Mouse (Mus musculus) heart, embryonic 15.5 days (tissue): ENCODE measurements around the gene Urah. TPM values are rescaled to one million over a fixed set of nuclear protein-coding genes. Genes with fewer than 3 reads are reported as not detected.

ENCODE experiments used
- ATAC-seq: fragments of 200-750 bp; cut with Nextera tagmentation; replicated peaks from 2 replicates; pipeline ENCODE4 v1.8.0; 2017; ENCODE audit warnings: low read depth, moderate TSS enrichment; ENCODE audit not compliant: insufficient number of reproducible peaks, insufficient read depth, low FRiP score
- H3K27ac ChIP-seq: fragments of 300-500 bp; sonication (generic); 2 replicates; pipeline ENCODE4 v1.5.1; 2015; ENCODE audit warnings: mild to moderate bottlenecking, inconsistent platforms
- H3K27me3 ChIP-seq: fragments of 300-500 bp; sonication (generic); 2 replicates; pipeline ENCODE4 v1.6.1; 2015; ENCODE audit warnings: inconsistent platforms
- H3K36me3 ChIP-seq: fragments of 300-500 bp; sonication (generic); 2 replicates; pipeline ENCODE4 v1.6.1; 2015; ENCODE audit warnings: mild to moderate bottlenecking, inconsistent platforms
- H3K4me1 ChIP-seq: fragments of 300-500 bp; sonication (generic); replicated peaks from 2 replicates; pipeline ENCODE4 v1.6.1; 2015; ENCODE audit warnings: inconsistent platforms
- H3K4me2 ChIP-seq: fragments of 300-500 bp; sonication (generic); 2 replicates; pipeline ENCODE4 v1.6.1; 2015; ENCODE audit warnings: inconsistent platforms, mild to moderate bottlenecking, moderate library complexity
- H3K4me3 ChIP-seq: fragments of 300-500 bp; sonication (generic); 2 replicates; pipeline ENCODE4 v1.5.1; 2015; ENCODE audit warnings: mild to moderate bottlenecking, inconsistent platforms
- H3K9ac ChIP-seq: fragments of 300-500 bp; sonication (generic); 2 replicates; pipeline ENCODE4 v1.6.1; 2015; ENCODE audit warnings: mild to moderate bottlenecking, inconsistent platforms
- H3K9me3 ChIP-seq: fragments of 300-500 bp; sonication (generic); replicated peaks from 2 replicates; pipeline ENCODE4 v1.6.1; 2016; ENCODE audit warnings: inconsistent platforms
- WGBS: fragments of 180-500 bp; shearing (Covaris S2); methylation state at CpG from one replicate; pipeline ENCODE4 v1.1.7; 2015; ENCODE audit warnings: mixed read lengths; 5-methylcytosine and 5-hydroxymethylcytosine counted together
- polyA plus RNA-seq: library from polyadenylated mRNA; unstranded; fragments of >200 nt; fragmentation: Nextera tagmentation; extraction: Ambion mirVana; gene quantifications from 2 replicates; pipeline ENCODE4 v1.2.1, GENCODE M21; 2015

The Urah gene
- polyA plus RNA-seq: 0.68 and 1.4 TPM in 2 replicates

DNA sequence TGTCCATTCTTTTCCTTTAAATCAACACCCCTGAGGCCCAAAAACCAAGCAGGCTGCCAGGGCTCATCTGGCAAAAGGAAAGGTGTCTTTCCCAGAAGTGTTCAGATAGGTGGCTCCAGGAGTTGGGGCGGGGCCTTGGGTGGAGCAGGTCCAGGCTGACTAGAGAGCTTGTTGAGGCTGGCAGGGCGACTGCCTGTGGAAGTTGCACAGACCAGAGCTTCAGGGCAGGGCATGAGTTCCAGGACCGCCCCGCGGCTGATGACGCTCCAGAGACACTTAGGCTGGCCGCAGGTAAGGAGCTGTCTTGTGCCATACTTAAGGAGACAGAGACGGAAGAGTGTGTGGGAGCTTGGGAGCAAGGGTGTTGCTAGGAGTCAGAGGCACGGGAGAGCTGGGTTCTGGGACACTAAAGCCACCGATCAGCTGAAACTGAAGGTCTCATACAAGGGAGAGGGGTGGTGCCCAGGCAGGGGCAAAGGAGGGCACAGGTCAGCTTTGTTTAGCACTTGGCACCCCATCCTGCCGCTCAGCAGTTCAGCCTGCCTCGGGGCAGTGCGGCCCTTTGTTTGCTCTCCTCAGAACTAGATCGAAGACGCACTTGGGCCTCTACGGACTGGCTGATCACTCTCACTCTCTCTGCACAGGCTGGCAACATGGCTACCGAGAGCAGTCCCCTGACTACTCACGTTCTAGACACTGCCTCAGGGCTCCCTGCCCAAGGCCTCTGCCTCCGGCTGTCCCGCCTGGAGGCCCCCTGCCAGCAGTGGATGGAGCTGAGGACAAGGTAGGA is at the start of gene Urah:
Urah (plus strand) TSS at position 51 of the 790 bp plus-strand sequence.
- Histone ChIP-seq H3K27me3 (peaks cover 39% of the 10 kb centered on the region), H3K27ac (no peak within 1 kb of the TSS), H3K4me1 (no peaks in the 10 kb centered on the region), H3K9me3 (no peaks in the 10 kb centered on the region), H3K36me3 (no peaks in the 10 kb centered on the region), H3K4me2 (no peak within 1 kb of the TSS), H3K4me3 (no peak within 1 kb of the TSS), H3K9ac (no peak within 1 kb of the TSS)
- WGBS: 49% methylated on average over 20 of the region's 20 CpGs
- no peak for ATAC-seq

DNA sequence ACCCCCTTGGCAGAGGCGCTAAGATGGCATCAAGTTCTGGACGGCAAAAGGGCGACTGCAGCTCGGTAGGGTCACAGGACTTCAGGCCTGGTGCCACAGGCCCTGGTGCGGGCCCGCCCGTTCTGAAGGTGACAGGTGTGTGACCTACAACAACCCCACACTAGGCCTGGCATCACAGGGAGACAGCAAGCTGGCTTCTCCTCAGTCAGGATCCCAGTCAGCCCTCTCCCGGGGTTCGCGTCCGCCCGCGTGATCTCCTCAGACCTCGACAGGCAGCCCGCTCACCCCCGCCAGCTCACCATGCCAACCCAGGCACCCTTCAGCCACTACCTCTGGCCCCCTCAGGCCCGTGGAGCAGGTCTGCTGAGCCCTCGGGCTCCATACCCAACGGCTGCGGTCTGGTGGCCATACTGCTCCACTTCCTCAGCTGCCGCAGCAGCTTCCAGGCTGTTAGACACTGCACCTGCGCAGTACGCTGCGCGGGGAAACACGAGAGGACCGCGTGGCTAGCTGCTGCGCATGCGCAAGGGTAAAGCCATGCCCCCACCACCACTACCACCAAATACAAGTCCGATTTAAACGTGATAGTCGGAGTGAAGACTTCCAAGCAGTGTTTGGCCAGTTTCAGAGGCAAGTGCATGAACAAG is 47.3 kb upstream of the Urah start, which contains the start of gene Syce1:
Syce1 (minus strand) TSS at position 447 of the 647 bp plus-strand sequence.
- WGBS: 72% methylated on average over 33 of the region's 33 CpGs
- Histone ChIP-seq H3K4me3 (no peak within 1 kb of the TSS), H3K9me3 (no peaks in the 10 kb centered on the region)

DNA sequence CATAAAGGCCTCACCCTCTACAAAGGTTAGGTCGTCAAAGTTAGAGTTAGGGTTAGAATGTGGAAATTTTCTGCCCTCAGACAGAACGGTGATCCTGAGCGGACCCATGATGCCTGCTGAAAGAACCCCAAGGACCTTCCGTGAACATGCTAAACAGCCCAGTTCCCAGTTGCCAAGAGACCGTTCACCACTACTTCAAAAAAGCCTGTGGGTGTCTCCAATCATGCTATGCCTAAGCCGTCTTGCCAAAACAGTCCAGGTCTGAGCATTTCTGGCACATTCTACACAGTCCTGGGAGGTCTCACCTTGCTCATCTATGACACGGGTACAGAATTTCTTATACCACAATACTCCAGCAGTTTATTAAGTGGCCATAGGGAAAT is 46.8 kb upstream of the Urah start:
- Histone ChIP-seq H3K36me3 (no peaks in the 10 kb centered on the region), H3K9me3 (no peaks in the 10 kb centered on the region), H3K4me1 (no peaks in the 10 kb centered on the region), H3K4me3 (no peak overlapping the region), H3K27me3 (no peaks in the 10 kb centered on the region), H3K27ac (no peak overlapping the region), H3K4me2 (no peak overlapping the region), H3K9ac (no peak overlapping the region)
- WGBS: 77% methylated on average over 7 of the region's 7 CpGs
- no peak for ATAC-seq

More for the DNA sequence above, 47.3 kb upstream of the Urah start, which contains the start of gene Syce1:
- Histone ChIP-seq H3K4me1 (no peaks in the 10 kb centered on the region), H3K36me3 (no peaks in the 10 kb centered on the region), H3K4me2 (no peak within 1 kb of the TSS), H3K27me3 (no peaks in the 10 kb centered on the region), H3K27ac (no peak within 1 kb of the TSS), H3K9ac (no peak within 1 kb of the TSS)
- ATAC-seq: no peak

DNA sequence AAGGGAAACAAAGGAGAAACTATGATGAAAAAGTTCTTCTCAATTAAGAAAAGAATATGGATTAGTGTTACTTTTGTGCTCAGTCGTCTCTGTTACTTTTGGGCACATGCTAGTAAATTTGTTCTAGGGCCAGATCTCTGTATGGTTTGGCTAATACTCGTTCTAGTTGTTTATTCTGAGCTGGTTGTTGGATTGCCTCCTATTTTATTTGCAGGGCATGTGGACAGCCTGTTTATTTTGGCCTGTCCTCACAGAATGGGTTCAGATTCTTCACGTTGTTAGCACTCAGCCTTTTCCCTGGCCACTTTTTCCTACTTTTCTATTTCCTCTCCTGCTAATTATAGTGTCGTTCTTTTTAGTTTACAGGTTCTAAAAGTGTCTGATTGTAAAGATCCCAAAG is 41.3 kb upstream of the Urah start:
- Histone ChIP-seq H3K4me3 (no peak overlapping the region), H3K27me3 (no peaks in the 10 kb centered on the region), H3K4me2 (no peak overlapping the region), H3K36me3 (no peaks in the 10 kb centered on the region), H3K9ac (no peak overlapping the region), H3K9me3 (no peaks in the 10 kb centered on the region), H3K27ac (no peak overlapping the region), H3K4me1 (no peaks in the 10 kb centered on the region)
- ATAC-seq: no peak
- 52% methylated on average over 4 of the region's 4 CpGs for WGBS

DNA sequence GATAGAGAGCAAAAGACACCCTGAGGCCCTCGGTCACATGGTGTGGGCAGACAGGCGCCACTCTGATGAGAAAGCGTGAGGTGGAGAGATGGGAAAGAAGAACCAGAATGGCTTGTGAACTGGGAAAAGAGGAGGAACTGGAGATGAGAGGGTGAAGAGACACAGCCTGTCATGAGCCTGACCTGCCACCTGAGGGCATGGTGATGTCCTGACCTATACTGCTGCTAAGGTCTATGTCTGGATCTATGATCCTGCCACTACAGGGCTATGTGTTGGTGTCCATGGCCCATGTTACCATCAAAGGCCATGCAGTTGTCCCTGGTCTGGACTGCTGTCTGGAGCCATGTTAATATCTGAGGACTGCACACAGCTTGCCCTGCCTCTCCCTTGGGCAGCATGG is 37.2 kb upstream of the Urah start:
- Histone ChIP-seq H3K4me3 (no peak overlapping the region), H3K36me3 (no peaks in the 10 kb centered on the region), H3K4me1 (no peaks in the 10 kb centered on the region), H3K9me3 (no peaks in the 10 kb centered on the region), H3K4me2 (no peak overlapping the region), H3K27me3 (no peaks in the 10 kb centered on the region), H3K27ac (no peak overlapping the region), H3K9ac (no peak overlapping the region)
- 80% methylated on average over 3 of the region's 3 CpGs for WGBS
- ATAC-seq: no peak

DNA sequence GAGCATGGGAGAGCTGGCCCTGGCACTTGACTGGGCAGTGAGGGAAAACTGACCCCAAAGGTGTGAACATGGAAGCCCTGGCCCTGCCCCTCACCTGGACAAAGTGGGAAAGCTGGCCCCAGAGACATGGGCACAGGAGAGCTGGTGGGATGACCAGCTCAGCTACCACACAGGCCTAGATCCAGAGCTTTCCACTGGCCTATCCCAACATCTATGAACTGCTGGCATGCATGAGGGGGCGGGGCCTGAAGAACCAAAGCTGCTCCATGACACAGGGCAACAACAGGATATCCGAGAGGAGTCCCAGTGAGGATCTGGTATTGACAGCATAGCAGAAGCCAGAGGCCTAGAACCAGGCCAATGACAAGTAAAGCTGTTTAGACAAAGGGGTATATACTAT is 36.6 kb upstream of the Urah start:
- Histone ChIP-seq H3K4me2 (no peak overlapping the region), H3K4me1 (no peaks in the 10 kb centered on the region), H3K36me3 (no peaks in the 10 kb centered on the region), H3K4me3 (no peak overlapping the region), H3K27me3 (no peaks in the 10 kb centered on the region), H3K27ac (no peak overlapping the region), H3K9ac (no peak overlapping the region), H3K9me3 (no peaks in the 10 kb centered on the region)
- WGBS: 58% methylated on average over 2 of the region's 2 CpGs
- no peak for ATAC-seq

DNA sequence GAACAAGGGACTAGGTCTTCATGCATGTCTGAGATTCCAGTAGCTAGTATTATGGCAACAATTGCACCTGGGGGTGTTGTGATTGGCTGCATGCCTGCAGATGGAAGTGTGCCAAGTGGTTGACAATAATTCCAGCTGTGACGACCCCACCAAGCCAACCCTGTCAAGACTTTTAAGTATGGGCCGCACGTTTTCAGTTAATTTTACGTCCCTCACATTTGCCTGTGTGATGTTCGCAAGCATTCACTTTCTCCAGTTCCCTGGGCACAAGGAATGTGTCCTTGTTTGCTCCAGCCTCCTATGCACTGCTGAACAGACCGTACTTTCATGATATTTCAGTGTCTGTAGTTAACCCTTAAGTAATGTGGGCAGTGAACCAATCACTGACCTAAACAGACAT is 32.2 kb upstream of the Urah start:
- no peak overlapping the region for H3K4me2 ChIP-seq
- no peak overlapping the region for H3K27ac ChIP-seq
- H3K9ac ChIP-seq: no peak overlapping the region
- no peak overlapping the region for H3K4me3 ChIP-seq
- 61% methylated on average over 6 of the region's 6 CpGs for WGBS
- H3K9me3 ChIP-seq: no peaks in the 10 kb centered on the region
- H3K4me1 ChIP-seq: no peaks in the 10 kb centered on the region
- H3K27me3 ChIP-seq: no peaks in the 10 kb centered on the region
- H3K36me3 ChIP-seq: no peaks in the 10 kb centered on the region
- no peak for ATAC-seq

DNA sequence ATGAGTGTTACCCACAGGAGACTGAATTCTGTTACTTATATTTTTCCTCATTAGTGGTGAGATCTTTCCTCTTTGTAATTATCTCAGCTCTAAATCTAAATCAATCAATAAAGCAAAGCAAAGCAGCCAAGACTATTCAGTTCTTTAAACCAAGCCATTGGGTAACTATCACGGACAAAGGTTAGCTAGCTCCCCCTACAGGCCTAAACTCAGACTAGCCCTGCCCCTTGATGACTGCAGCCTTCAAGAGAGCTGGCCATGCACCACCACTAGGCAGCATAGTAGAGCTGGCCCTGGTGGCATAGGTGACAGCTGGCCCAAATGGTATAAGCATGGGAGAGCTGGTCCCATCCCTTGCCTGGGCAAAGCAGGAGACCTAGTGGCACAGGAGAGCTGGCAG is 29.1 kb upstream of the Urah start:
- 31% methylated on average over 1 of the region's 1 CpGs for WGBS
- ATAC-seq: no peak
- H3K27ac ChIP-seq: no peak overlapping the region
- H3K9ac ChIP-seq: no peak overlapping the region
- H3K9me3 ChIP-seq: no peaks in the 10 kb centered on the region
- no peaks in the 10 kb centered on the region for H3K27me3 ChIP-seq
- H3K36me3 ChIP-seq: no peaks in the 10 kb centered on the region
- no peaks in the 10 kb centered on the region for H3K4me1 ChIP-seq
- no peak overlapping the region for H3K4me2 ChIP-seq
- no peak overlapping the region for H3K4me3 ChIP-seq

DNA sequence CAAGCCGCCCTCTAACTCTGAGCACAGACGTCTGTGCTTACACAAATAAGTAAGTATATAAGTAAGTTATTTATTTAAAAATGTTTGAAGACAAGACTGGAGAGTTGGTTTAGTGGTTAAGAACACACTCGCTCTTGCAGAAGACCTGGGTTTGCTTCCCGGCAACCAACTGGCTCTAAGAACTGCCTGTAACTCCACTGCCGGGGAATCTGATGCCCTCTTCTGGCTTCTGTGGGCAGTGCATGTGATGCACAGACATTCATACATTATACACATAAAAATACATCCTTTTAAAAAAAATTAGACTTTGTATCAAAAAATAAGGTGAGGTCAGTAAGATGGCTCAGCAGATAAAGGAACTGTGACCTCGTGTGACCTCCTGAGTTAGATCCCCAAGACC is 24.3 kb upstream of the Urah start:
- H3K27ac ChIP-seq: no peak overlapping the region
- H3K4me3 ChIP-seq: no peak overlapping the region
- H3K9me3 ChIP-seq: no peaks in the 10 kb centered on the region
- H3K27me3 ChIP-seq: no peaks in the 10 kb centered on the region
- H3K4me2 ChIP-seq: no peak overlapping the region
- H3K36me3 ChIP-seq: no peaks in the 10 kb centered on the region
- ATAC-seq: no peak
- WGBS: 86% methylated on average over 6 of the region's 6 CpGs
- H3K9ac ChIP-seq: no peak overlapping the region
- no peaks in the 10 kb centered on the region for H3K4me1 ChIP-seq

DNA sequence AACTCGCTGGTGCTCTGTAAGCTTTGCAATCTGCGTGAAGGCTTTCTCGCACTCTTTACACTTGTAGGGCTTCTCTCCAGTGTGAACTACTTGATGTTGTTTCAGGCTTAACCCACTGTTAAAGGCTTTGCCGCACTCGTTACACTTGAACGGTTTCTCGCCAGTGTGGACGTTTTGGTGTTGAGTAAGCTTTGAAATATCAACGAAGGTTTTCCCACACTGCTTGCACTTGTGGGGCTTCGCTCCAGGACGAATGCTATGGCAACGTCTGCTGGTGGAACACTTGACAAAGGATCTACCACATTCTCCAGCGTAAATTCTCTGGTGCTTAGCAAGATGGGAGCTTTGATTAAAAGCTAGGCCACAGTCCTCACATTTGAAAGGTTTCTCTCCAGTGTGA is 23.1 kb upstream of the Urah start:
- no peaks in the 10 kb centered on the region for H3K36me3 ChIP-seq
- H3K27me3 ChIP-seq: no peaks in the 10 kb centered on the region
- H3K4me1 ChIP-seq: no peaks in the 10 kb centered on the region
- WGBS: 82% methylated on average over 13 of the region's 13 CpGs
- no peaks in the 10 kb centered on the region for H3K9me3 ChIP-seq
- ATAC-seq: no peak
- H3K9ac ChIP-seq: no peak overlapping the region
- H3K4me3 ChIP-seq: no peak overlapping the region
- no peak overlapping the region for H3K4me2 ChIP-seq
- no peak overlapping the region for H3K27ac ChIP-seq

DNA sequence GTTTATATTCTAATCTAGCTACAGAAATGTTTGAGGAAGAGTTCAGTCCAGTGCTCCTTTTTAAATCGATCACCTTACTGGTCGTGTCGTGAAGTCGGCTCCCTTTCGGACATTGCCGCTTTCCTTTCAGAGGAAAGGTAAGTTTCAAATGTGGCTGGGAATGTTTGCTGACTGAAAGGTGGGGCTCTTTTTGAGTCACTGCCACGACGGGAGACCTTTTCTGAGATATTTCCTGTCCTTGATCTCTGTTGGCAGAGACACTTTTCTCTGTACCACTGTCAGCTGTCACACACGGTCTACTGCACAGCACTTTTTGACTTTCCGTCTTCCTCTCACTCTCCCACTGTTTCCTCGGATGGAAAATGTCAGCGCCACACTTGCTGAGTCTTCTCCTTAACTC is 22.0 kb upstream of the Urah start:
- Histone ChIP-seq H3K27me3 (no peaks in the 10 kb centered on the region), H3K9ac (no peak overlapping the region), H3K27ac (no peak overlapping the region), H3K4me1 (no peaks in the 10 kb centered on the region), H3K9me3 (no peaks in the 10 kb centered on the region), H3K4me3 (no peak overlapping the region), H3K4me2 (no peak overlapping the region), H3K36me3 (no peaks in the 10 kb centered on the region)
- WGBS: 79% methylated on average over 12 of the region's 12 CpGs
- ATAC-seq: no peak

DNA sequence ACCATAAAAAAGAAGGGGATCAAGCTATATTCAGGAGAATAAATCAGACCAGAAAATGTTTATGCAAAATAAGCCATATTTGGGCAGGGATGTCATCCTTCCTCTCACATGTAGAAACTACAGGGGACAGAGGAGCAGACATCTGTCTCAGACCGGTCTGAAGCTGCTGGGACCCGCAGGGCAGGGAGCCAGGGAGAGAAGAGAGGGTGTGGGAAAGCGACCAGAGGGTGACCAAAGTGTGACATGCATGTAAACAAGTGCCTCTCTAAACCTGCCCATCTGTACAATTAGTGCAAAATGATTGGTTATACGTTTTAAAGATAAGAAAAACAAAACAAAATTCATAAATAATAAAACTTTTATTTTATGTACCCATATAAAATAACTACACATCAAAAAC is 14.6 kb upstream of the Urah start:
- 66% methylated on average over 4 of the region's 4 CpGs for WGBS
- Histone ChIP-seq H3K9ac (no peak overlapping the region), H3K27ac (no peak overlapping the region), H3K4me3 (no peak overlapping the region), H3K4me2 (no peak overlapping the region), H3K4me1 (peaks cover 9% of the 10 kb centered on the region; the same call in 1 of the 2 replicates), H3K9me3 (no peaks in the 10 kb centered on the region), H3K36me3 (no peaks in the 10 kb centered on the region), H3K27me3 (no peaks in the 10 kb centered on the region)
- no peak for ATAC-seq
